Mouse (Mus musculus) G1E-ER4 (cell line): ENCODE results near the gene Prcd. TPM values are rescaled to one million over a fixed set of nuclear protein-coding genes. Genes with fewer than 3 reads are reported as not detected.

Experiments used
- GATA1 ChIP-seq: IDR thresholded peaks from one replicate; pipeline ENCODE4 v1.8.0; 2012; ENCODE audit warnings: low read length, inconsistent platforms
- polyA plus RNA-seq: library from polyadenylated mRNA; stranded (reverse); fragments of >175 nt; gene quantifications from 2 replicates; pipeline ENCODE4 v1.2.3, GENCODE M21; 2012

The Prcd gene
- polyA plus RNA-seq, 1 experiment: 0.56 TPM

DNA sequence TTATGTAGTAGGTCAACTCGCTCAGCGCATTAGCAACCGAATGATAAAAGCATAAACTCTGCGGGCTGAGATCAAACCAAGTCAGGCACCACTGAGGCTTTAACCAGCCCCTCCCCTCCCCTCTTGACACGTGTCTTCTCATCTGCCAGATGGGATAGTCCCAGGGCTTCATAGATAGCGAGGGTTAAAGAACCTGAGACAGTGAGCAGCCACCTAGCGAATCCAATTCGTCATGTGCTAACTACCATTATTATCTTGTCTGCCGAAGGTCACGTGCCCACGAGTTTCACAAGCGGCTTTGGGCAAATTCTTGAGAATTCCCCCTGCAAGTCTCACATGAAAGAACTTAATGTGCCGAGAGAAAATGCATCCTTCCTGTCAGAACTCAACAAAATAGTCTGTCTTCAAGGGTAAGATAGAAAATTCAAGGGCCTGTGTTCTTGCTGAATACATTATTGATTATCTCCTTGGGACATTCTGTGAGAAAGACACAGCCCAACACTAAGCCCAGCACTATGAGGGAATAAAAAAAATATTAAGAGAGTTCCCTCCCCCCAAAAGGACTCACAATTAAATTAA lies 16.5 kb downstream of the Prcd start:
- TF ChIP-seq GATA1: no peak

DNA sequence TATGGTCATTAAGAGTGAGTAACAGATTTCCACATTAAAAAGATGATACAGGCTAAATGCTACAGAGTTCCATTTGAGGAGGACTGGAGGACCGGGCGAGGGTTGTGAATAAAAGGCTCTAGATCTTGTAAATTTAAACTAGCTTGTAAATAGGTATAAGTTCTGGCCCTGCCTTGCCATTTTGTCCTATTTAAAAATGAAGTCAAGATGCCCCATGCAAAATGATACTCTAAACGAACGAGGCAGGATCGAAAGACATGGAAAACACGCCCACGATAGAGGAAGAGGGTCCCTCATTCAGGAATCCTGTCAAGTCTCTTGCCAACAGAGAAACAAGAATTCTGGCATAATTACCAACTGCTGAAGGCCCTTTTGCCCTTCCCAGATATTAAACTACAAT lies 17.1 kb downstream of the Prcd start:
- TF ChIP-seq GATA1: no peak

- TF ChIP-seq GATA1: no peak
Measured at GRCm38 (mm10) chr11:116671112-116671844, 17.9 kb downstream of the Prcd start.

- no peak for TF ChIP-seq GATA1
Measured at GRCm38 (mm10) chr11:116671845-116672434, 18.6 kb downstream of the Prcd start.

- no peak for TF ChIP-seq GATA1
Measured at GRCm38 (mm10) chr11:116672595-116672994, 19.3 kb downstream of the Prcd start.

- no peak for TF ChIP-seq GATA1
Measured at GRCm38 (mm10) chr11:116673410-116673809, 20.1 kb downstream of the Prcd start.

- TF ChIP-seq GATA1: no peak
Measured at GRCm38 (mm10) chr11:116674616-116675379, 21.5 kb downstream of the Prcd start.

- no peak for TF ChIP-seq GATA1
Measured at GRCm38 (mm10) chr11:116676175-116676976, 23.0 kb downstream of the Prcd start.

DNA sequence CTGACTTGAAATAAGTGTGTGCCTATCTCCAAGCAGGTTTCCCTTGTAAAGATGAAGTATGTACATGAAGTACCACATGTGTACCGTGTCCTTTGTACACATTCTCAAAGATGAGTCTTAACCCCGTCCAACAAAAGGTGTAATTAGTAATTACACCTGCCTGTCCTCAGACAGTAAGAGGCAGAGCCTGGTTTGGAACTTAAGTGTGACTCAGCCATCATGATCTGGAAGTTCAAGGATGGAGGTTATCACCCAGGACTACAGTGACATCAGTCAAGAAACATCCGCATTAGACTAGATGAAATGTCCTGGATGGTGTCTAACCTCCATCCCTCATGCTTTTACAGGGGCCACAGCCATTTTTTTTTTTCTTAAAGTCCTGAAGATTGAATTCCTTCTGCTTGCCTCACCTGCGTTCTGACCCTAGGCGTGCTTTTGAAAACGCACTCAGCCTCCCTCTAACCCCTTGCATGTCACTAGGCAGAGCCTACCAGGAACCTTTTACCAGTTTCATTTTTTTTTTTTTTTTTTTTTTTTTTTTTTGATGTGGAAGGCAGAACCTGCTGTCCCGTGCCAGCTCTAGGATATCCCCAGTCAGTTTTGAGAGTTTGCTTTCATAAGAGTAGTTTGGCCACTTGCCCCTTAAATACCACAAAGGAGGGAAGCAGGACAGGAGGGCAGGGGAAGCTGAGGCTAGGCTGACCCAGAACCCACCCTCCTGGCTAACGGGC lies 24.5 kb downstream of the Prcd start:
- TF ChIP-seq GATA1: no peak

DNA sequence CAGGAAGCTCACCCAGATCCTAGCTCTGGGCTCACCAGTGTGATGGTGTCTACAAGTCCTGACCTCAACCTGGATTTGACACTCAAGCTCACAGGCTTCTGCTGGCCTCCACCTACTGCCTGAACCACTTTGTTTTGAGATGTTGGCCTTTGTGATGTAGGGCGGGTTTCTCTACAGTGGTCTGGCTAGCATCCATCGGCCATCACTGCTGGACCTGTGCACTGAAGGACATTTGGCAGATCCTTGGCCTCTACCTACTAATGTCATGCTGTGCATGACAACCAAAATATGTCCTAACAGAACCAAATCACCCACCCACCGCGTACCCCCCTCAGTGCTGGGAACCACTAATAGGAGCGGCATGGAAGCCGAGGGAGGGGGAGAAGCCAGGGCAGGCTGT lies 25.8 kb downstream of the Prcd start:
- TF ChIP-seq GATA1: no peak

DNA sequence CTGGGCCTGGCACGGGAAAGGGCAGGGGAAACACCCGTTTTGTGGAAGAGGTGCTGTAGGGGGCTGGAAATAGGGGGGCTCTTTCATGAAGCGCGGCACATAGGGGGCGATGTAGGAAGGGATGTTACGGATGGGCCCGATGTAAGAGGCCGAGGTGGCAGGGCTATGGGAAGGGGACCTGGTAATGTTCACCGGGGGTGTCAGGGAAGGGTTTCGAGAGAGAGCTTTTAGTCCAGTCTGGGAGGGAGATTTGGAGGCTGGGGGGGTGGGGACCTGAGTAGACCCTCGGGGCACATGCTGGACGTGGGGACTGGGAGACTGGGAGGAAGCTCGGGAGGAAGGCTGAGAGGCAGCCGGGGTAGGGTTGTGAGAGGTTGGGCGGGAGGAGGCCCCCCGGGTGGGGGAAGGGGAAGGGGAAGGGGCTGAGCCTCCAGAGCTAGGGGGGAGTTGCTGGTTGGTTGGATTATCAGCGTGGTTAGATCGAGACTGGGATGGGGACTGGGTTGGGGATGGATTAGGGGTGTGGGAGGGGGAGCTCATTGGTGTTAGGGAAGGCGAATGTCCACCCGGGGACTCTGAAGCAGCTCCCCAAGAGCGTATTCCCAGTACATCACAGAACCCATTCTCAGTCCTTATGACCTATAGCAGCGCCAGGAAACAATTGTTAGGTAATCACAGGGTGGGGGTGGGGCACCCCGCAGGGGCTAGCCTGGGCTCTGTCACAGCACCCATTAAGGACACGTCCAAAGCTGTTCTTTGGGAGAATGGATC lies 27.2 kb downstream of the Prcd start:
- TF ChIP-seq GATA1: no peak

- no peak for TF ChIP-seq GATA1
Measured at GRCm38 (mm10) chr11:116681147-116681546, 27.8 kb downstream of the Prcd start.

- no peak for TF ChIP-seq GATA1
Measured at GRCm38 (mm10) chr11:116682501-116683144, 29.3 kb downstream of the Prcd start.

DNA sequence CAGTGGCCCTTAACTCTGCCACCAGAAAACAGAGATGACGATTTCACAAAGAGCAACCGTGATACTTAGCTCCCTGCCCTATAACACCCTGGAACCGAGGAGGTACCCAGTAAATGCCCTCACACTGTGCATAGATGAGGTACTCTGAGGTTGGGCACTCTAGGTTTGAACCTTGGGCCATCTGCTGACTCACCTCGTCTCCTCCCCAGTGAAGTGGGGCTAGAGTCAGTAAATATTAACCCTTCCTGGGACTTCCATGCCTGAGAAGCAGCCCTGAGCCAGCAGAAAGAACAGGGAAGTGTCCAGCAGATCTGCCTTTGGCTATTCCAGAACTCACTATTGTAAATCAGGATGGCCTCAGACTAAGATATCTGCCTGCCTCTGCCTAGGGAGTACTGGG lies 30.4 kb downstream of the Prcd start:
- TF ChIP-seq GATA1: no peak
